Mouse (Mus musculus) megakaryocyte, embryonic 14.5 days (primary cell): Measurements from ENCODE around the gene Adam3.

ENCODE experiments used
- FLI1 ChIP-seq: IDR thresholded peaks from 2 replicates; pipeline ENCODE4 v1.6.1; 2012; ENCODE audit warnings: low read length, inconsistent platforms, mixed read lengths
- GATA1 ChIP-seq: IDR thresholded peaks from 3 replicates; pipeline ENCODE4 v1.6.1; 2012; ENCODE audit warnings: mixed read lengths, low read length, inconsistent platforms, borderline replicate concordance

- TF ChIP-seq GATA1 (no peak), FLI1 (no peak)
Observed at GRCm38 (mm10) chr8:24724886-24725626, 596 bp downstream of the Adam3 start.
